Mouse (Mus musculus): ENCODE data around the gene Wsb1.

Gene Wsb1

DNA sequence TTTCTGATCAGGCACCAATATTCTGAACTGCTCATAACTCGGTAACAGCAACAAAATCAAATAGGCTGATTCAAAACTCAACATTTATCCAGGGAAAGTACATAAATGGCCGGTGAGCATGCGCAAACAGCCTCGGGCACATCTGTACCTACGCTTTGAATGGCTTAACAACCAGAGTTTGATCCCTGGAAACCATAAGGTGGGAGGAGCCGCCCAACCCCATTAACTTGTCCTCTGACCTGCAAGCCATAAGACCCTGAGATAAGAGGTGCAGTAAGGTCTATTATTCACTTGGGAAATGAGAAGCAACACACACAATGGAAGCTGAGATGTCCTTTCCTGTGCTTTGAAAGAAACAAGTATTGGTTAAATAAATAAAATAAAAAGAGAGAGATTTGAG lies 37.3 kb downstream of the Wsb1 start:
- DNase-seq (ENCODE audit: low read depth, low spot score), result no peak

DNA sequence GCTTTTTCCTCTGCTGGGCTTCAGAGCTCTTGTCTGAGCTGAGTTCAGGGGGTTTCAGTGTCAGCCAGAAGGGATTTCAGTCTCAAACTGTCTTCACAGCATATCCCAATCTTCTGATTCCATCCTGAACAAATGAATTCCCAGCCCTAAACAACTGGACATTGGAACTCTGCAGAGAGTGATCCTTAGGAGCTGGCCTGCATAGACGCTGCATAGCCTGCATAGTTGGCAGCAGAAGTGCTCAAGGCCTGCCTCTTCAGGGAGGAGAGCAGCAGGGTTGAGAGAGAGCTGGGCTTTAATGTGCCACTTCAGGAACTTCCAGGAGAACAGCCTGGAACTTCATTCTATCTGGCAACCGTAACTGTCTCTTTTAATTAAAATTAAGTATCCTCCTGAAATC lies 38.9 kb downstream of the Wsb1 start:
- DNase-seq (ENCODE audit: low read depth, low spot score), result no peak

DNA sequence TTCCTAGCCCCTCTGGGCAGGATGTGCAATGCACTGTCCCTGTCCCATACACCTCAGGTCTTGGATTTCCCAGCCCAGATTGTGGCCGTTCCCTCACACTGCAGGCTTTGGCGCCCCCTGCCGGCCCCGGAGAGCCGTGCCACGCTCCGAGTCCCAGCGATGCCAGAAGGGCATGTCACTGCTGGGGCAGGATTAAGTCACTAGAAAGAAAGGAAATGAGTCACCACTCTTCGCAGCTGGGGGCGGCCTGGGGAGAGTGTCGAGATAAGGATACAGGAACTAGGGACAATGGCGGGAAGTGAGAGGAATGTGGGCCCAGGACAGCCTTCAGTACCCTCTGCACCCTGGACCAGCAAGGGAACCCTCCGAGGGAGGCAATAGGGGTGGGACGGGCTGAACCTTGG lies 40.5 kb downstream of the Wsb1 start:
- DNase-seq (ENCODE audit: low read depth, low spot score), result no peak

DNA sequence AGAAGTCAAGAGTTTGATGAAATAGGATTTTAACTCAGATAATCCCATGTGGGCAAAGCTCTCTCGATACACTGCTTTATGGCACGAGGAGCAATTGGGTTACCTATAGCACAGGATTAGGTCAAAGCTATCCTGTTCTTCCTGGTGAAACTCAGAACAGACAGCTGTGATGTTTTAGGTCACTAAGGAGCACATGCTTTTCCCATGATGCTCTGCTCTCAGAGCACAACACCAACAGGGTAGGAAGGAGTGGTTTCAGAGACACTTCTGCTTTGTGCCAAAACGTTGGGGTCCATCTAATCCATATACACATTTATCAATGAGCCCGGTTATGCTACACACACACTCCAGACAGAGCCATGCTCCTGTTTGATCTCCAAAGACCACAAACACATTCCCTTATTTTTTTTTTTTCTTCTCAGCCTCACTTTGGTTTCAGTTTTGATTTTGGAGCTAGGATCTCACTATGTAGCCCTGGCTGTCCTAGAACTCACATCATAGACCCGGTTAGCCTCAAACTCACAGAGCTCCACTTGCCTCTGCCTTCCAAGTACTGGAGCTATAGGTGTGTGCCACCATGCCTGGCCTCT lies 44.5 kb downstream of the Wsb1 start:
- DNase-seq (ENCODE audit: low read depth, low spot score), result no peak

DNA sequence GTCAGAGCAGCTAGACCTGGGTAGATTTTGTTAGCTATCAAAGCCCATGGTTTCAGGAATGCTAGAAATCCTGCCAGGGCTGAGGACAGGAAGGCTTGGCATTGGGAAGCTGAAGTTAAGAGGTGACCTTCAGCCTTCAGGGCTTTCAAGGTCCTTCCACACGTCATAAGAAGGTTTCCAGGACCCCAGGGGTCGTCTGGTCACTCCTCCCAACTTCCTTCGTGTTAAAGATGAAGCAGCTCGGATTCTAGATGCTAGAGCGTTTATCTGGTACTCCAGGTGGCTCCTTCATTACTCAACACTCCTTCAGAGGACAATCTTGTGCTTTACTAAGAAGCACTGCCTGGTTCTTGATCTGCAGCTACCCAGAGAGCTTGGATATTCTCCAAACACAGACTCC lies 45.4 kb downstream of the Wsb1 start:
- no peak for DNase-seq (ENCODE audit: low read depth, low spot score)

DNA sequence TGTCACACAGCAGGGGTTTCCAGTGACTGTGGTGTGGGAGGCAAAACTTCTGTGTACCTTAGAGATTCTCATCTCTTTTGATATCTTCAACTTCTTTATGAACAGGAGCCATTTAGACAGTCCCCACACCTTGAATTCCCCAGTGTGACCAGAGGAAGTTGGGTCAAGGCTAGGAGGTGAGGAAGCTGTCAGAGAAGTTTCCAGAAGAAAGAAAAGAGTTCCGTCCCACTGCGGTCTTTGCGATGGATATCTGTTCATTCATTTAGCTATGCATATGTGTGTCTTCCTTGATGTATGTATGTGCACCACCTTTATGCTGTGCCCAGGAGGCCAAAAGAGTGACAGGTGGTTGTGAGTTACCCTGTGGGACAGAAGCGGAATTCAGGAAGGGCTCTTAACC lies 46.0 kb downstream of the Wsb1 start:
- no peak for DNase-seq (ENCODE audit: low read depth, low spot score)

DNA sequence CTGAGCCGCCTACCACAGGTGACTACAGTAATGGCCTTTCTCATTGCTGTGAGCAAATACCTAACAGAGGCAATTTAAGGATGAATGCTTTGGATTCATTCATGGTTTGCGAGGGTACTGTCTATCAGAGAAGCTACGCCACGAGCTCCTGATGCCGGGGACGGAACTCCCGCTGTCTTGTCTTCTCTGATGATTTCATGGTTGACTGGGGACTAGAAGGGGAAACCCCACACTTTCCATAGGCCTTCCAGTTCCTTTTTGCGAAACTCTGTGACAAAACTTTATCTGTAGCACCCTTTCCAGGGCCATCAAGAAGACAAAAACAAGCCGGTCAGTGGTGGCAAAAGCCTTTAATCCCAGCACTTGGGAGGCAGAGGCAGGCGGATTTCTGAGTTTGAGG lies 46.8 kb downstream of the Wsb1 start:
- DNase-seq (ENCODE audit: low read depth, low spot score), result no peak

DNA sequence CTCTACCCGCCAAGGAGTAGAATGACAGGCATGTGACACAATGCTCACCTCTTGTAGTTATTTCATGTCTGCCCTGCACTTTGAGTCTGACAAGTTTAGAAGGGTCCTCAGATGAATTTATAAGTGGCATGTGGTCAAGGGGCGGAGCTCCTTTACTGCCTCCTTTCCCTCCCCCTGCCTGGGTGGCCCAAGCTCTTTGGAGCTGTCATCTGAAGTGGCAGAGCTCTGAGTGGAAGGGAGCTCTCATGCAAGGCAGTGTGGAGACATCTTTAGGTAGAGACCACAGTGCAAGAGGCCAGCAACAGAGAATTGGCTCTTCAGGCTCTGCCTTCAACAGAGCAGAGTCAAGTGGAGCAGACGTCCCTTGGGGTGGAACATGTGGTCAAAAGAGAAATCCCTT lies 50.0 kb downstream of the Wsb1 start:
- no peak for DNase-seq (ENCODE audit: low read depth, low spot score)

DNA sequence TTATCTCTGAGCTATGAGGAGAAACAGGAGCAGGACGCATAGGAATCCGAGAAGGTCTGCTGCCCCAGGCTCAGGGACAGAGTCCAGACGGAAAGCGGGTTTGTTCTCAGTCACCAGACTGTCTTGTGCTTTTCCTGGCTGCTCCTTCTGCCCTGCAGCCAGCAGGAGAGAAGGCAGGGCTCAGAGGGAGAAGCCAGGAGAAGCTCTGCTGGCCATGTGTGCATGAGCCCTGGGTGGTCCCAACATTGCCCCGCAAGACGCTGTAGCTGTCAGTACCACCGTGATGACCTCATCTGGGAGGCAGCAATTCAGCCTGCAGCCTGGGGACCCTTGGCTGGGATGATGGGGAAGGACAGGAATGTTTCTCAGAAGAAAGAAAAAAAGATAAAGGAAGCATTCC lies 54.0 kb downstream of the Wsb1 start:
- DNase-seq (ENCODE audit: low read depth, low spot score), result no peak

DNA sequence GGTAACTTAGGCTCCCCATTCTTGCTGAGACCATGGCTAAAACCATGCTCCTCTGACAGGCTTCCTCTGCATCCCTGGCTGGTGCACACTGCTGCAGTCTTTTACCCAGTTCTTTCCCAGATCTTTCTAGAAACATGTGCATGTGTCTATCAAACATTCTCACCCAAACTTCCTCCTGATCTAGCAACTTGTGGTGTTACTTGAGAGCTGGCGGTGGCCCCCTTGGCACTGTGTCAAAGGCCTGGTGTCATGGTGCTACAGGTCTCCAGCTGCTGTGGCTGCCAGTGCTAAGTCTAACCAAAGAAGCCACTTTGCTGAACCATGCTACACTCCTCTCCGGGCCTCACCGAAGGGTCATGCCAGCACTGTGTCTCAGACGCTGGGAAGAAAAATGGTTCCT lies 55.9 kb downstream of the Wsb1 start:
- DNase-seq (ENCODE audit: low read depth, low spot score), result no peak

DNA sequence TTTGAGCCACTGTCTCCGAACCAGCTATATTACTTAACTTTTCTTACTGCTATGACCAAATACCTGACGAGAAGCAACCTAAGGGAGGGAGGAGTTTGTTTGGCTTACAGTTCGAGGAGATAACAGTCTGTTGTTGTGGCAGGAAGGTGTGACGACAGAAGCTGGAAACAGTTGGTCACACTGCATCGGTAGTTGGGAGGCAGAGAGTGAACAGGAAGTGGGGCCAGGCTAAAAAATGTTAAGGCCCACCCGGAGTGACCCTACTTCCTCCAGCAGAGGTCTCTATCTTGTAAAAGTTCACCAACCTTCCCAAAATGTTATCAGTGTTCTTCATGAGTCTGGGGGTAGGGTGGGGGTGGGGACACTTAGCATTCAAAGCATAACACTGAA lies 56.6 kb downstream of the Wsb1 start:
- no peak for DNase-seq (ENCODE audit: low read depth, low spot score)

DNA sequence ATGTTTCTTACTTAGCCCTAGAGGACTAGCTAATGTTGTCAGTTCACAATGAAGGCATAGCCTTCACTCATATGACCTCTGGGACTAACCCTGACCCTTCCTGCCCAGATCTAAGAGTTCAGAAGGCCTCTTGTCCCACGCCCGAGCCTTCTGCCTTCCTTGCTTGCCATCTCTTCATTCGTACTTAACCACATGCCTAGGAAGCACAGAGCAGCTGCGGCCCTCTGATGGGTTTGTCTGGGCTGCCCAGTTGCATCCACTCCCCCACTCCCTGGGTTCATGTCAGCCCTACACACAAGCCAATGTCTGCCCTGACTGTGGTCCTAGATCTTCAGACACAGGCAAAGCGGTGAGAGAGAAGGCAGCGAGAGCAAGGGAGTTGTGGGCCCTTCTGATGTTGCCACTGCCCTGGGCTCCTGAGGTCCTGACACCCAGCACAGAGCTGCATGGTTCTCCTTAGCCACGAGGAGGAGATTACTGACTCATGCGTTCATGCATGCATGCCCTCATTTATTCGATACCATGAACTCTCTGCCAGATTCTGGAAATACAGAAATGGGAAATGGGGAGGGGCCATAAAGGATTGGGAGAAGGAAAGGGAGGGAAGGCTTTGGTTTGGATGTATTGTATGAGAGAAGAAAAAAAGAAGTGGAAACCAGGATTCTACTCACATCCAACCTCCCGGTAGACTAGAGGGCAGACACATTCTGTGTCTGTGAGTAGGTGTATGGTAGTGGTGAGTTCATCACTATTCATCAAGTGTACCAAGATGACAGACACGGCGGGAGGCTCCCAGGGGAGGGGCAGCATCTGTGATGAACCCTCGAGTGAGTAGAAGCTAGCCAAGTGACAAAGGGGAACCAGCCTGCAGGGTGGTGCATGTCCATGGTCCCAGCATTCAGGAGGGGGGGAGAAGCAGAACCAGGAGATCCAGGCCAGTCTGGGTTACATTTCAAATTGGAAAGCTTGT lies 57.3 kb downstream of the Wsb1 start:
- no peak for DNase-seq (ENCODE audit: low read depth, low spot score)

DNA sequence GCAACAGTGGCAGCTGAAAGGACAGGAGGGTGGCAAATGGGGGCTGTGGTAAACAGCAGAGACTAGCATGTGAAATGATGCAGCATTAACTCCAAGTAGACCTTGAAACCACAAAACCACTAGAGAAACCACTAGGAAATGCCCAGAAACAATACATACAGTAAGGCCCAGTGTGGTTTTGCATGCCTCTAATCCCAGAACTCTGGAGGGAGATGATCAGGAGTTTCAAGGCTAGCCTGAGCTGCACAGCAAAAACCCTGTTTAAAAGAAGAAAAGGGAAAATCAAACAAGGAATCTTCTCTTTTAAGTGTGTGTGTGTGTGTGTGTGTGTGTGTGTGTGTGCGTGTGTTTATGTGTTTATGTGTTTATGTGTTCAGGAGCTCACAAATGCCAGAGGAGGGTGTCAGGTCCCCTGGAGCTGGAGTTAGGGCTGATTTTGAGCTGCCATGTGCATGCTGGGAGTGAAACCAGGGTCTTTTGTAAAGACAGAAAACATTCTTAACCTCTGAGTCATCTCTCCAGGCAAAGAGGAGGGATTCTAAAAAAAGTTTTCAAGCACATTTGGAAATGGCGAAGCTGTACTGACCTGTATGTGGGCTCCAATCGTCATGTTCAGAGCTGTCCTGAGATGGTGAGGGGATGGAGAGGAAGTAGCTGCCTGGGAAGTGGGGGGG lies 58.1 kb downstream of the Wsb1 start:
- no peak for DNase-seq (ENCODE audit: low read depth, low spot score)

DNA sequence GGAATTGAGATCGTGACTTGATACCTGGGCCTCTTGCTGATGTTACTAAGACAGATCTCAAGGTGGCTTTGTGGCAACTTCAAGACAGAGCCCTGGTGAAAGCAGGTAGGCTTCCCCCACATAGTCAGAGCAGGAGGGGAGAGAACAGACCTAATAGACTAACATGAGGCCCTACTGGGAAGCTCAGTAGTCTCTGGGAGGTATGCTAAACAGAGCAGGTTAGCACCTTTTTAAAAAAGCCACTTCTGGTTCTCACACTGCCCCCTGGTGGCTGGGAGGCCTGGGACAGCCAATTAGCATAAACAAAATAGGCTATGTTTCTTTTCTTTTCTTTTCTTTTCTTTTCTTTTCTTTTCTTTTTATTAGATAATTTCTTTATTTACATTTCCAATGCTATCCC lies 62.3 kb downstream of the Wsb1 start:
- no peak for DNase-seq (ENCODE audit: low read depth, low spot score)

DNA sequence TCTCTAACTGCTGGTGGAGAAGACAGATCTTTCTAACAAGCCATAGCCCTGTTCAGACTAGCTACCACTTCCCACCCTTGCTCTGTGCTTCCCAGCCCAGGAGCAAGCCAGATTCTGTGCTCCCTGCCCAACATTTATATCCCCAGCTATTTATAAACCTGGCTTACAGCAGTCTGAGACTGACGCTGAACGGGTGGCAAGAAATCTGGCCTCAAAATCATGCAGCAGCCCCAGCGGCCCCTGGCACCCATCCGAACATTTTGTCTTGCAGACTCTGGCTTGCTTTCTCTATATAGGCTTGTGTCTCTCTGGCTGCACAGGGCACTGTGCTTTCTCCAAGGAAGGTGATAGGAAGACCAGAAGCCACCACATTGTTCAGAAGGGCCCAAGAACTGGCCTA lies 63.3 kb downstream of the Wsb1 start:
- DNase-seq (ENCODE audit: low read depth, low spot score), result no peak

DNA sequence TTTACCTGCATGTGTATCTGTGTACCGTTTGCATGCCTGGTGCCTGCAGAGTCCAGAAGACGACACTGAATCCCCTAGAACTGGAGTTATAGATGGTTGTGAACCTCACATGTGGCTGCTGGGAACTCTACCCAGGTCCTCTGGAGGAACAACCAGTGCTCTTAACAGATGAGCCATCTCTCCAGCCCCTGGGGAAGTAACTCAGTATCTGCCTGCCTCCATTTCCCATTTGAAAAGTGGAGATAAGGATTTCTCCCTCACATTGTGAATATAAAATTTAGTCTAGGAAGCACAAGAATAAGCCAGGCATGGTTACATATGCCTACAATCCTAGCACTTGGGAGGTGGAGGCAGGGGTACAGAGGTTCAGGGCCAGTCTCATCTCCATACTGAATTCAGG lies 64.2 kb downstream of the Wsb1 start:
- no peak for DNase-seq (ENCODE audit: low read depth, low spot score)
